ENCODE assay signal across 8 mouse cellular contexts in the genomic region with DNA sequence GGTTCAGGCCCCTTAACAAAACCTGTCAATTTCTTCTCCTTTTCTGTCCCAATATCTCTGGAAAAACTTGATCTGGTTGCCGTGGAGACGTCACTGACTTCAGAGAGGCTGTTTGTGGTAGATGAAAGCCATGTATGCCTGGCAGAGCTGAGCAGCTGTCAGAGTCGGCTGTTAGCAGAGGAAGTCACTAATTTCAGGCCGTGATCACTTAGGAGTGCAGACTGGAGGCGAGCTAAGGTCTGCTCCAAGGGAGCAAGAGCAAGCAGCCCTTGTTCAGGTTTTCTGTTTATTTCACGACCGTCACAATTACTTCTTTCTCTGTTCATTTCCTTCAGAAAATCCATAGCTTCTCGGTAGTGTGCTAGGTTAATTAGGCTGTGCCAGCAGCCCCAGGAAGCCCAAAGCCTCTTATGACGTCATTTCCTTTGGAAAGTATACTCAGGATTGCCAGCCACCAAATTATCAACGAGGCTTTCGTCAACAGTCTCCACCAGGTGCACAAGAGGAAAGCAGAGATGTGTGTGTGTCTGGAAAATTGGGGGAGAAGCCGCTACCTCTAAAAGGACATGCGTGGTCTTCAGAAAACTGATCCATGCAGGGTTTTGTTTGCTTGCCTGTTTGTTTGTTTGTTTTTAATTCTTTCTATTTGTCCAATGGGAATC.
A peak's percentile ranks its signal among the peaks of the same experiment; 100 is the strongest.
DNase-seq lines count a peak whose midpoint lies in the region; ATAC-seq and TF ChIP-seq lines count a peak whose summit lies in the region.

No protein-coding gene starts in this region.

- H3K36me3 ChIP-seq in midbrain, embryonic 12.5 days, result no peaks in the 10 kb centered on the region
- no peaks in the 10 kb centered on the region for H3K36me3 ChIP-seq in stomach, postnatal 0 days (ENCODE audit: control insufficient read depth, insufficient read depth, low read length)

- H3K4me1 ChIP-seq in midbrain, embryonic 12.5 days, result peaks cover 31% of the 10 kb centered on the region
- no peaks in the 10 kb centered on the region for H3K4me1 ChIP-seq in stomach, postnatal 0 days (replicated peaks; ENCODE audit: control insufficient read depth, insufficient read depth)

- no peak overlapping the region for H3K9ac ChIP-seq in midbrain, embryonic 12.5 days (replicated peaks)
- no peak overlapping the region for H3K9ac ChIP-seq in stomach, postnatal 0 days (ENCODE audit: low read length)

- peak overlapping the region; percentile 1; the same call in 1 of the 2 replicates for H3K4me2 ChIP-seq in midbrain, embryonic 12.5 days (replicated peaks)
- no peak overlapping the region for H3K4me2 ChIP-seq in stomach, postnatal 0 days (replicated peaks; ENCODE audit: low read depth)

- no peaks in the 10 kb centered on the region for H3K9me3 ChIP-seq in midbrain, embryonic 12.5 days
- H3K9me3 ChIP-seq in stomach, postnatal 0 days (ENCODE audit: control insufficient read depth, low read length), result no peaks in the 10 kb centered on the region

- peak; percentile 37 to 53 for DNase-seq in CD8-positive naive resting alpha-beta T cell, adult 2 months (ENCODE audit: low read depth in 2 of 2, low spot score in 2 of 2)
- DNase-seq in R1 (ENCODE audit: low read depth, low spot score), result peak; percentile 41
- DNase-seq in layer of hippocampus, postnatal 14 days (ENCODE audit: low spot score in 2 of 2), result peak; percentile 55 to 60
- DNase-seq in stomach, postnatal 0 days (ENCODE audit: low spot score), result peak; percentile 24
- no peak for DNase-seq in ovary, postnatal 36 days (ENCODE audit: low spot score)
- DNase-seq in gastrocnemius, adult 8-10 months (ENCODE audit: low spot score in 2 of 2), result no peak

- WGBS in midbrain, embryonic 12.5 days, result 37% methylated on average over 13 of the region's 13 CpGs
- 27% methylated on average over 13 of the region's 13 CpGs for WGBS in stomach, postnatal 0 days

- TF ChIP-seq CTCF in stomach, postnatal 0 days (IDR thresholded peaks at IDR 0.05; ENCODE audit: low read depth), result no peak

- peak; percentile 85 for ATAC-seq in frontal cortex, adult (ENCODE audit: low TSS enrichment)
- ATAC-seq in midbrain, embryonic 12.5 days (ENCODE audit: low FRiP score, low read depth), result peak; percentile 46; the same call in 1 of the 2 replicates
- no peak for ATAC-seq in stomach, postnatal 0 days (ENCODE audit: low FRiP score, low TSS enrichment)

- H3K4me3 ChIP-seq in midbrain, embryonic 12.5 days, result no peak overlapping the region
- no peak overlapping the region for H3K4me3 ChIP-seq in stomach, postnatal 0 days (ENCODE audit: low read depth, low read length)

- no peak for TF ChIP-seq EP300 in stomach, postnatal 0 days (optimal IDR thresholded peaks at IDR 0.05)

- peak overlapping the region; percentile 46 for H3K27ac ChIP-seq in midbrain, embryonic 12.5 days (replicated peaks)
- 0 out of 2 replicates have a peak overlapping the region, but pooled peaks have one; percentile 18 for H3K27ac ChIP-seq in stomach, postnatal 0 days (replicated peaks)

- peaks cover 3% of the 10 kb centered on the region; the same call in 1 of the 2 replicates for H3K27me3 ChIP-seq in midbrain, embryonic 12.5 days
- no peaks in the 10 kb centered on the region for H3K27me3 ChIP-seq in stomach, postnatal 0 days (ENCODE audit: control insufficient read depth, insufficient read depth, low read length)

Comparison
In these comparisons a context has a peak if more than half of its experiments do, and no peak if none do; other contexts are left out.
1. DNase-seq: peak in CD8-positive naive resting alpha-beta T cell, adult 2 months (2 of 2), R1 (single experiment), layer of hippocampus, postnatal 14 days (2 of 2) and stomach, postnatal 0 days (single experiment); none in ovary, postnatal 36 days (single experiment) and gastrocnemius, adult 8-10 months (0 of 2).